Mouse (Mus musculus): ENCODE results near the gene Rnaseh2a. TPM values are rescaled to one million over a fixed set of nuclear protein-coding genes. Genes with fewer than 3 reads are reported as not detected.
A peak's percentile ranks its signal among the peaks of the same experiment; 100 is the strongest.

The Rnaseh2a gene
- polyA plus RNA-seq, 1 experiment from 2014 or later, result 62.1 TPM

- Histone ChIP-seq H3K27me3 (peaks cover 57% of the 10 kb centered on the region), H3K4me3 (no peak overlapping the region), H3K27ac (no peak overlapping the region), H3K4me1 (replicated peaks) (no peaks in the 10 kb centered on the region), H3K9ac (no peak overlapping the region), H3K36me3 (peaks cover 6% of the 10 kb centered on the region), H3K9me3 (no peaks in the 10 kb centered on the region), H3K4me2 (no peak overlapping the region)
- 9% methylated on average over 18 of the region's 18 CpGs for WGBS
- ATAC-seq (ENCODE audit: low FRiP score), result no peak
These were observed 16.8 kb downstream of the Rnaseh2a start for GRCm38 (mm10) chr8:84952612-84953255.

GRCm38 (mm10) chr8:84949753-84950152, 19.8 kb downstream of the Rnaseh2a start:
- WGBS, result 21% methylated on average over 12 of the region's 12 CpGs

DNA sequence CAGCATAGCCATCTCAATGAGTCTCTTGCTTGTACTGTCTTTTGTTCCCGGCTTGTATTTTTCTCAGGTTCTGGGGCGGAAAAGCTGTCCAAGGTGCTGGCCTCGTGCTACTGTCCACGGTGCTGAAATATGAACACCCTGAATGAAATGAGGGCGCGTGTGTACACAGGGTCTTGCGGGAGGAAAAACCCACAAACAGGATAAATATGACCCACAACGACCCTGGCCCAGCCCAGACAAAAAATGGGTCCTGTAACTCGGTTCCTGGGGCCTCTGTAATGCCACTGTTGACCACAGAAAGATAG, 22.4 kb downstream of the Rnaseh2a start:
- H3K27me3 ChIP-seq, result peaks cover 82% of the 10 kb centered on the region
- H3K27ac ChIP-seq, result no peak overlapping the region
- H3K4me1 ChIP-seq (replicated peaks), result peaks cover 35% of the 10 kb centered on the region
- H3K4me2 ChIP-seq, result peak overlapping the region; percentile 80
- peak overlapping the region; percentile 63 for H3K4me3 ChIP-seq
- no peak for ATAC-seq (ENCODE audit: low FRiP score)
- 21% methylated on average over 9 of the region's 9 CpGs for WGBS
- no peaks in the 10 kb centered on the region for H3K9me3 ChIP-seq
- H3K9ac ChIP-seq, result 0 out of 2 replicates have a peak overlapping the region, but pooled peaks have one; percentile 82
- H3K36me3 ChIP-seq, result no peaks in the 10 kb centered on the region

More at GRCm38 (mm10) chr8:84949753-84950152, 19.8 kb downstream of the Rnaseh2a start:
- Histone ChIP-seq H3K9ac (no peak overlapping the region), H3K4me3 (no peak overlapping the region), H3K27ac (no peak overlapping the region), H3K4me1 (replicated peaks) (peaks cover 24% of the 10 kb centered on the region), H3K36me3 (no peaks in the 10 kb centered on the region), H3K4me2 (no peak overlapping the region), H3K9me3 (no peaks in the 10 kb centered on the region), H3K27me3 (peaks cover 79% of the 10 kb centered on the region)
- ATAC-seq (ENCODE audit: low FRiP score), result no peak

DNA sequence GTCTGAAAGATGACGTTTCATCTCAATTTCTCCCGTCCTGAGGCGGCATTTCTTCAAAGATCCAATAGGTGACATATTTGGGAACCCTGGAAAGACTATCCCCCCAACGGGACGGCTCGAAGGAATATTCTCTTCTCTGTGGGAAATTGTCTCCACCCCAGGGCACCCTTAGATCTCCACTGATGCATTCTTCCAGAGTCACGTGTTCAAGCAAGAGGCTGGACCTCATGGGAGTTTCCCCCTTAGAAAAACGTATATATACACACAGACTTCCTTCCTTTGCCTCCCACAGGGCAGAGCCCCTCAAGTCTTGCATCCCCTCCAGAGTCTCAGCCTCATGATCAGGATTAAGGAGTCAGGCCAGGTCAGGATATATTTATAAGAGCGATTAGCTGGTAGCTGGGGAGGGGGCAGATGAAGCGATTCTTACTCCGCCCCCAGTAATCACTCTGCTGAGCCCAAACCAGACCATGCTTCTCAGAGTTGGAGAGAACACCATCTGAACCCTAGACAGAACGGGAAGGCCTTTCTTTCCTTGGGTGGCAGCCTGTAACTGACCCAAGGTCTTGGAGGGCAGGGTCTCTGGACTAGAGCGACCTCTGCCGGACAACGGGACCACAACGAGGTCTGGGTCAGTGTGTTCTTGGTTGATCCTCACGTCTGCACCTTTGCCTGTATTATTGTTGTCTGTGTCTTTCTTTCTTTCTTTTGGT, 22.9 kb downstream of the Rnaseh2a start, which contains the start of gene Rtbdn:
TSS of gene Rtbdn (plus strand) at position 464 of the 713 bp plus-strand sequence.
- WGBS, result 7% methylated on average over 17 of the region's 17 CpGs
- Histone ChIP-seq H3K4me3 (peak within 1 kb of the TSS; percentile 63), H3K36me3 (no peaks in the 10 kb centered on the region), H3K4me1 (replicated peaks) (peaks cover 35% of the 10 kb centered on the region), H3K27me3 (peaks cover 77% of the 10 kb centered on the region), H3K4me2 (peak within 1 kb of the TSS; percentile 80), H3K27ac (peak within 1 kb of the TSS; percentile 79), H3K9ac (peak within 1 kb of the TSS; percentile 82), H3K9me3 (no peaks in the 10 kb centered on the region)
- ATAC-seq (ENCODE audit: low FRiP score), result peak; percentile 40; the same call in 1 of the 2 replicates

GRCm38 (mm10) chr8:84945633-84946527, 23.7 kb downstream of the Rnaseh2a start:
- peak; percentile 58 for ATAC-seq (ENCODE audit: low FRiP score)
- Histone ChIP-seq H3K36me3 (no peaks in the 10 kb centered on the region), H3K4me2 (peak overlapping the region; percentile 80), H3K27me3 (peaks cover 74% of the 10 kb centered on the region), H3K4me1 (replicated peaks) (peaks cover 35% of the 10 kb centered on the region), H3K4me3 (peak overlapping the region; percentile 63), H3K9ac (peak overlapping the region; percentile 82), H3K9me3 (no peaks in the 10 kb centered on the region), H3K27ac (peak overlapping the region; percentile 79)
- 1% methylated on average over 37 of the region's 67 CpGs for WGBS

DNA sequence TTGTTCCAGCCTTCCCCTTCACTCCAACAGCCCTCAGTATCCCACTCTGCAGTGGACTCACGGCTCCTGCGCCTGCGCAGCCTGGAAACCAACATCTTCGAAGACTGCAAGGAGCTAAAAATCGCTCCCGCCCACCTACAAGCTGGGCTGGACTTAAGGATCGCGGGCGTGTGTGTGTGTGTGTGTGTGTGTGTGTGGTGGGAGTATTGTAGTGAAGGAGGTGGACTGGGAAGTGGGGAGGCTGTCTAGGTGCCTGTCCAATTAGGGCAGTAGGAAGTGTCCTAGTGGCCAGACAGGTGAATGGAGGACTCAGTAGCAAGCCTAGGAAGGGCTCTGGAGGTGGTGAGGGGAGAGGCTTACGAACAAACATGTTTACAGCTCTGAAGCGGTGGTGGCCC, 24.3 kb downstream of the Rnaseh2a start:
- 3% methylated on average over 11 of the region's 11 CpGs for WGBS
- peak overlapping the region; percentile 82 for H3K9ac ChIP-seq
- ATAC-seq (ENCODE audit: low FRiP score), result peak; percentile 67
- peaks cover 72% of the 10 kb centered on the region for H3K27me3 ChIP-seq
- H3K27ac ChIP-seq, result peak overlapping the region; percentile 79
- no peaks in the 10 kb centered on the region for H3K36me3 ChIP-seq
- H3K4me3 ChIP-seq, result peak overlapping the region; percentile 63
- H3K4me1 ChIP-seq (replicated peaks), result peaks cover 35% of the 10 kb centered on the region
- peak overlapping the region; percentile 80 for H3K4me2 ChIP-seq
- no peaks in the 10 kb centered on the region for H3K9me3 ChIP-seq

- peak; percentile 31; the same call in 1 of the 2 replicates for ATAC-seq (ENCODE audit: low FRiP score)
- Histone ChIP-seq H3K4me1 (replicated peaks) (peaks cover 35% of the 10 kb centered on the region), H3K27me3 (peaks cover 66% of the 10 kb centered on the region), H3K27ac (no peak overlapping the region), H3K4me3 (peak overlapping the region; percentile 63), H3K36me3 (no peaks in the 10 kb centered on the region), H3K4me2 (peak overlapping the region; percentile 80), H3K9ac (no peak overlapping the region), H3K9me3 (no peaks in the 10 kb centered on the region)
- WGBS, result 2% methylated on average over 26 of the region's 26 CpGs
These were observed 24.9 kb downstream of the Rnaseh2a start for GRCm38 (mm10) chr8:84944478-84945160.

- peaks cover 62% of the 10 kb centered on the region for H3K27me3 ChIP-seq
- H3K36me3 ChIP-seq, result no peaks in the 10 kb centered on the region
- H3K4me3 ChIP-seq, result 0 out of 2 replicates have a peak overlapping the region, but pooled peaks have one; percentile 63
- H3K27ac ChIP-seq, result no peak overlapping the region
- peak overlapping the region; percentile 80; the same call in 1 of the 2 replicates for H3K4me2 ChIP-seq
- H3K9ac ChIP-seq, result no peak overlapping the region
- no peaks in the 10 kb centered on the region for H3K9me3 ChIP-seq
- peaks cover 35% of the 10 kb centered on the region for H3K4me1 ChIP-seq (replicated peaks)
- no peak for ATAC-seq (ENCODE audit: low FRiP score)
- WGBS, result 26% methylated on average over 4 of the region's 4 CpGs
These were observed 25.9 kb downstream of the Rnaseh2a start for GRCm38 (mm10) chr8:84943699-84944098.

DNA sequence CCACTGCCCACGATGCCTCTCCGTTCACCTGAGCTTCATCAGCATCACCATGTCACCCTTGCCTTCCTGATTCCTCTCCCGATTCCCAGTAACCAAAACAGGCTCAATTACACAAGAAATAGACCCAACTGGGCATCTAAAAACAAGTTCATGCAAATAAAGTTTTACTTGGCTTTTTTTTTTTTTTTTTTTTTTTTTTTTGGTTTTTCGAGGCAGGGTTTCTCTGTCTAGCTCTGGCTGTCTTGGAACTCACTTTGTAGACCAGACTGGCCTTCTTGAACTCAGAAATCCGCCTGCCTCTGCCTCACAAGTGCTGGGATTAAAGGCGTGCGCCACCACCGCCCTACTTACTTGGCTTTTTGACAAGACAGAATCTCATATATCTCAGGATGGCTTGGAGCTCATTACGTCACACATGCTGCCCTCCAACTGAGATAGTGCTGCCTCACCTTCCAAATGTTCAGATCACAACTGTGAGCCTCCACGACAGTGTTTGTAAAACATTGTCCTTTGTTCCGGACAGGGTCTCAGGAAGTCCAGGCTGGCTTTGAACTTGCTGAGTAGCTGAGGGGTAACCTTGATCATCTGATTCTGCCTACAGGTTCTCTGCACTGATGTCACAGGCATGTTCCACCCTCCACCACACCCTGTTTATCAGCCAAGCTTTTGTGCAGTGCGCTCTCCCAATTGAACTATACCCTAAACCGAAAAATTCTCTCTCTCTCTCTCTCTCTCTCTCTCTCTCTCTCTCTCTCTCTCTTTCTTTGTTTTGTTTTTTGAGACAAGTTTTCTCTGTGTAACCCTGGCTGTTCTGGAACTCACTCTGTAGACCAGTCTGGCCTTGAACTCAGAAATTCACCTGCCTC, 31.7 kb downstream of the Rnaseh2a start:
- H3K4me3 ChIP-seq, result peak overlapping the region; percentile 85
- H3K4me2 ChIP-seq, result peak overlapping the region; percentile 87
- peaks cover 18% of the 10 kb centered on the region for H3K27me3 ChIP-seq
- H3K27ac ChIP-seq, result peak overlapping the region; percentile 98
- H3K36me3 ChIP-seq, result peaks cover under 1% of the 10 kb centered on the region
- no peak for ATAC-seq (ENCODE audit: low FRiP score)
- no peaks in the 10 kb centered on the region for H3K9me3 ChIP-seq
- peaks cover 37% of the 10 kb centered on the region for H3K4me1 ChIP-seq (replicated peaks)
- peak overlapping the region; percentile 98 for H3K9ac ChIP-seq
- 66% methylated on average over 12 of the region's 13 CpGs for WGBS

GRCm38 (mm10) chr8:84936962-84937546, 32.5 kb downstream of the Rnaseh2a start, which contains the start of gene Mast1:
TSS of gene Mast1 (minus strand) at chr8:84937359.
- ATAC-seq (ENCODE audit: low FRiP score), result peak; percentile 53
- H3K27ac ChIP-seq, result peak within 1 kb of the TSS; percentile 98
- H3K9me3 ChIP-seq, result no peaks in the 10 kb centered on the region
- H3K4me1 ChIP-seq (replicated peaks), result peaks cover 37% of the 10 kb centered on the region
- peaks cover 22% of the 10 kb centered on the region for H3K27me3 ChIP-seq
- 0% methylated on average over 45 of the region's 50 CpGs for WGBS
- peak within 1 kb of the TSS; percentile 98 for H3K9ac ChIP-seq
- peak within 1 kb of the TSS; percentile 85 for H3K4me3 ChIP-seq
- H3K36me3 ChIP-seq, result peaks cover 9% of the 10 kb centered on the region
- H3K4me2 ChIP-seq, result peak within 1 kb of the TSS; percentile 87

Measured in hindbrain, embryonic 13.5 days (tissue).